Mouse (Mus musculus) embryonic facial prominence, embryonic 12.5 days (tissue): Measurements from ENCODE around the gene Sgtb. TPM values are rescaled to one million over a fixed set of nuclear protein-coding genes. Genes with fewer than 3 reads are reported as not detected.

Experiments
- polyA plus RNA-seq: library from polyadenylated mRNA; unstranded; fragments of >200 nt; fragmentation: Nextera tagmentation; extraction: Ambion mirVana; gene quantifications from 2 replicates; pipeline ENCODE4 v1.2.1, GENCODE M21; 2016

The Sgtb gene
- polyA plus RNA-seq, 1 experiment from 2014 or later: 9.6 TPM

Other genes with a start within 250 kb of the Sgtb start
- gene Erbin, start 189.2 kb upstream of the Sgtb start, polyA plus RNA-seq: 28.4 and 29.8 TPM in 2 replicates
- 16.8 and 18.6 TPM in 2 replicates for gene Nln, start 127 bp upstream of the Sgtb start, polyA plus RNA-seq
- gene Trappc13, start 68.7 kb downstream of the Sgtb start, polyA plus RNA-seq: 70.2 and 70.8 TPM in 2 replicates
- 24.4 and 24.6 TPM in 2 replicates for gene Trim23, start 69.1 kb downstream of the Sgtb start, polyA plus RNA-seq
- 71.5 and 73.9 TPM in 2 replicates for gene Cenpk, start 118.9 kb downstream of the Sgtb start, polyA plus RNA-seq
- gene Ppwd1, start 119.1 kb downstream of the Sgtb start, polyA plus RNA-seq: 15.8 and 17.1 TPM in 2 replicates
- gene Adamts6, start 178.1 kb downstream of the Sgtb start, polyA plus RNA-seq: 5.1 and 5.4 TPM in 2 replicates